Mouse (Mus musculus): ENCODE measurements around the gene Ascc1. TPM values are rescaled to one million over a fixed set of nuclear protein-coding genes. Genes with fewer than 3 reads are reported as not detected.
A peak's percentile ranks its signal among the peaks of the same experiment; 100 is the strongest.

Gene Ascc1
- polyA plus RNA-seq, 1 experiment from 2014 or later, result 45.2 TPM

- no peak overlapping the region for H3K4me3 ChIP-seq (ENCODE audit: low read depth, low read length)
- 2% methylated on average over 20 of the region's 23 CpGs for WGBS
- ATAC-seq (ENCODE audit: insufficient number of reproducible peaks, low FRiP score, low TSS enrichment, low read depth), result peak; percentile 86
Measured at GRCm38 (mm10) chr10:59964504-59965361, 37.9 kb upstream of the Ascc1 start.

DNA sequence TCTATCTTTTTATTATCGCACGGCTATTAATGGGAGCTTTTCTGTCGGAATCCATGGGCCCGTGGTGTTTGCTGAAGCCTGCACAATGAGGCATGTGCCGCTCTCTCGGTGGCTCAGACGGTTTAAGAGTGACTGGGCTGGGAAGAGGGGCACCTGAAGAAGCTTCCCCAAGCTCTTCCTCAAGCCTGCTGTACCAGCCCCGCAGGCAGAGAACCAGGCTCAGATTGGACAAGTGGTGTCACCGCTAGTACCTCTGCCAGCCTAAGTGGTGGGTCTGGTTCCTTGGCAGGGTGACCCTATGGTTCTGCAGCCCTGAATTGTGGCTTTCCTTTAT is 37.3 kb upstream of the Ascc1 start:
- Histone ChIP-seq H3K27ac (replicated peaks; ENCODE audit: low read depth, low read length) (peak overlapping the region; percentile 92), H3K4me1 (ENCODE audit: control insufficient read depth, insufficient read depth, low read length) (peaks cover 22% of the 10 kb centered on the region), H3K36me3 (ENCODE audit: control insufficient read depth, insufficient read depth, low read length) (no peaks in the 10 kb centered on the region), H3K9ac (ENCODE audit: low read length) (peak overlapping the region; percentile 13), H3K27me3 (ENCODE audit: control insufficient read depth, insufficient read depth, low read length) (no peaks in the 10 kb centered on the region), H3K4me2 (ENCODE audit: low read depth, severe bottlenecking) (peak overlapping the region; percentile 33; the same call in 1 of the 2 replicates), H3K4me3 (ENCODE audit: low read depth, low read length) (no peak overlapping the region), H3K9me3 (ENCODE audit: control insufficient read depth, low read length) (no peaks in the 10 kb centered on the region)
- ATAC-seq (ENCODE audit: insufficient number of reproducible peaks, low FRiP score, low TSS enrichment, low read depth) (peak; percentile 13; the same call in 1 of the 2 replicates), DNase-seq (ENCODE audit: low spot score) (no peak)
- 31% methylated on average over 9 of the region's 9 CpGs for WGBS

More at GRCm38 (mm10) chr10:59964504-59965361, 37.9 kb upstream of the Ascc1 start:
- peak overlapping the region; percentile 92 for H3K27ac ChIP-seq (replicated peaks; ENCODE audit: low read depth, low read length)
- peak; percentile 84 for DNase-seq (ENCODE audit: low spot score)
- no peaks in the 10 kb centered on the region for H3K9me3 ChIP-seq (ENCODE audit: control insufficient read depth, low read length)
- peaks cover 22% of the 10 kb centered on the region for H3K4me1 ChIP-seq (ENCODE audit: control insufficient read depth, insufficient read depth, low read length)
- H3K9ac ChIP-seq (ENCODE audit: low read length), result peak overlapping the region; percentile 13; the same call in 1 of the 2 replicates
- no peaks in the 10 kb centered on the region for H3K36me3 ChIP-seq (ENCODE audit: control insufficient read depth, insufficient read depth, low read length)
- H3K27me3 ChIP-seq (ENCODE audit: control insufficient read depth, insufficient read depth, low read length), result no peaks in the 10 kb centered on the region
- H3K4me2 ChIP-seq (ENCODE audit: low read depth, severe bottlenecking), result peak overlapping the region; percentile 33; the same call in 1 of the 2 replicates

- Histone ChIP-seq H3K4me2 (ENCODE audit: low read depth, severe bottlenecking) (no peak overlapping the region; the same call in 1 of the 2 replicates), H3K27ac (replicated peaks; ENCODE audit: low read depth, low read length) (peak overlapping the region; percentile 92), H3K4me1 (ENCODE audit: control insufficient read depth, insufficient read depth, low read length) (peaks cover 27% of the 10 kb centered on the region), H3K9ac (ENCODE audit: low read length) (peak overlapping the region; percentile 28), H3K36me3 (ENCODE audit: control insufficient read depth, insufficient read depth, low read length) (no peaks in the 10 kb centered on the region), H3K9me3 (ENCODE audit: control insufficient read depth, low read length) (no peaks in the 10 kb centered on the region), H3K27me3 (ENCODE audit: control insufficient read depth, insufficient read depth, low read length) (no peaks in the 10 kb centered on the region), H3K4me3 (ENCODE audit: low read depth, low read length) (no peak overlapping the region)
- peak; percentile 33; the same call in 1 of the 2 replicates for ATAC-seq (ENCODE audit: insufficient number of reproducible peaks, low FRiP score, low TSS enrichment, low read depth)
- WGBS, result 13% methylated on average over 8 of the region's 8 CpGs
- DNase-seq (ENCODE audit: low spot score), result peak; percentile 80
Measured at GRCm38 (mm10) chr10:59965788-59966187, 36.8 kb upstream of the Ascc1 start.

DNA sequence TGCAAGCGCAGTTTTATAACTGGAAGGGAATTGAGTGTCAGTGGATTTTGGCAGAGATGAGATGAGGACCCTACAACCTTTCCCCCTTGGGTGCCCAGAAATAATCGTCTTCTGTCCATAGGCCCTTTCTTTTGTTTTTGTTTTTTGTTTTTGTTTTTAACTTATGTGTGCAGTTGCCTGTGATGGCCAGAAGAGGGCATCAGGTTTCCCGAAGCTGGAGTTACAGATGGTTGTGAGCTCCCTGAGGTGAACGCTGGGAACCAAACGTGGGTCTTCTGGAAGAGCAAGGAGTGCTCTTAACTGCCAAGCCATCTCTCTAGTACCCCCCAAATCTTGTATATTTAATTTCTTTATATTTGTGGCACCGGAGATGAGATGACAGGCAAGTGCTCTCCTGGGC is 35.9 kb upstream of the Ascc1 start:
- DNase-seq (ENCODE audit: low spot score) (no peak), ATAC-seq (ENCODE audit: insufficient number of reproducible peaks, low FRiP score, low TSS enrichment, low read depth) (no peak)
- no peaks in the 10 kb centered on the region for H3K27me3 ChIP-seq (ENCODE audit: control insufficient read depth, insufficient read depth, low read length)
- no peak overlapping the region for H3K4me2 ChIP-seq (ENCODE audit: low read depth, severe bottlenecking)
- no peaks in the 10 kb centered on the region for H3K9me3 ChIP-seq (ENCODE audit: control insufficient read depth, low read length)
- no peak overlapping the region for H3K9ac ChIP-seq (ENCODE audit: low read length)
- peaks cover 31% of the 10 kb centered on the region for H3K4me1 ChIP-seq (ENCODE audit: control insufficient read depth, insufficient read depth, low read length)
- WGBS, result 91% methylated on average over 6 of the region's 6 CpGs
- no peak overlapping the region for H3K27ac ChIP-seq (replicated peaks; ENCODE audit: low read depth, low read length)
- H3K4me3 ChIP-seq (ENCODE audit: low read depth, low read length), result no peak overlapping the region
- H3K36me3 ChIP-seq (ENCODE audit: control insufficient read depth, insufficient read depth, low read length), result no peaks in the 10 kb centered on the region

DNA sequence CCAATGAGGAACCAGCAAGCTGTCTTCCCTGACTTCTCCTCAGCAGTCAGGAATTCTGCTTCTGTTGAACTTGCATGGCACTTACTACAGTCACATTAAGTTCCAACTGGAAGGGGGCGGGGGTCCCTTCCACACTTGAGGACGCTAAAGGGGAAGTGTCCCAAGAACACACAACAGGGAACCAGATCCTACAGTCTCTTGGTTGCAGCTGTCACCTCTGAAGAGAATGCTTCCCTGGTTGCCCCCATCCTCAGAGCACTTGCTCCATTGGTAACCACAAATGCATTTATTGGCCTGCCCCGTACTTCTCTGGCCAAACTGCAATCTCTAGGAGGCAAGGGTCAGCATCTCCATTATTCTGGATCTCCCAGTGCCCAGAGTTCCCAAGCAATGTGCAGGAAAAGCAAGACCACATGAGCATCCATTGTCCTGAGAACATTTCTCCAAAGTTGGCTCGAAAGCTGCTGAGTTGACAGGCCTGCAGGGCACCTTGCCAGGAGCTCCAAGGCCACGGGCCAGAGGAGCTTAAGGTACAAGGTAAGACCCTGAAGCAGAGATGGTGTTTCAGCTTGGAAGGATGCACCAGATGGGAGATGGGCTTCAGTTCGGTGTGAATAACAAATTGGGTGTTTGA is 35.2 kb upstream of the Ascc1 start:
- Histone ChIP-seq H3K27me3 (ENCODE audit: control insufficient read depth, insufficient read depth, low read length) (no peaks in the 10 kb centered on the region), H3K9ac (ENCODE audit: low read length) (no peak overlapping the region), H3K4me2 (ENCODE audit: low read depth, severe bottlenecking) (no peak overlapping the region), H3K9me3 (ENCODE audit: control insufficient read depth, low read length) (no peaks in the 10 kb centered on the region), H3K27ac (replicated peaks; ENCODE audit: low read depth, low read length) (no peak overlapping the region), H3K4me1 (ENCODE audit: control insufficient read depth, insufficient read depth, low read length) (peaks cover 31% of the 10 kb centered on the region), H3K36me3 (ENCODE audit: control insufficient read depth, insufficient read depth, low read length) (no peaks in the 10 kb centered on the region), H3K4me3 (ENCODE audit: low read depth, low read length) (no peak overlapping the region)
- no peak for ATAC-seq (ENCODE audit: insufficient number of reproducible peaks, low FRiP score, low TSS enrichment, low read depth)
- 92% methylated on average over 6 of the region's 6 CpGs for WGBS
- no peak for DNase-seq (ENCODE audit: low spot score)

GRCm38 (mm10) chr10:59969821-59970449 is 32.7 kb upstream of the Ascc1 start:
- whole genome bisulfite sequencing, result under 1% methylated on average over 25 of the region's 25 CpGs
- Histone ChIP-seq H3K4me2 (ENCODE audit: low read depth, severe bottlenecking) (peak overlapping the region; percentile 78), H3K27me3 (ENCODE audit: control insufficient read depth, insufficient read depth, low read length) (no peaks in the 10 kb centered on the region), H3K9ac (ENCODE audit: low read length) (peak overlapping the region; percentile 87), H3K27ac (replicated peaks; ENCODE audit: low read depth, low read length) (peak overlapping the region; percentile 86), H3K4me1 (ENCODE audit: control insufficient read depth, insufficient read depth, low read length) (peaks cover 35% of the 10 kb centered on the region), H3K4me3 (ENCODE audit: low read depth, low read length) (peak overlapping the region; percentile 46), H3K9me3 (ENCODE audit: control insufficient read depth, low read length) (no peaks in the 10 kb centered on the region), H3K36me3 (ENCODE audit: control insufficient read depth, insufficient read depth, low read length) (no peaks in the 10 kb centered on the region)
- DNase-seq (ENCODE audit: low spot score), result peak; percentile 83
- ATAC-seq (ENCODE audit: insufficient number of reproducible peaks, low FRiP score, low TSS enrichment, low read depth), result no peak; the same call in 1 of the 2 replicates

GRCm38 (mm10) chr10:59970450-59971062 is 32.0 kb upstream of the Ascc1 start:
- ATAC-seq (ENCODE audit: insufficient number of reproducible peaks, low FRiP score, low TSS enrichment, low read depth), result no peak
- H3K4me3 ChIP-seq (ENCODE audit: low read depth, low read length), result peak overlapping the region; percentile 46
- H3K9me3 ChIP-seq (ENCODE audit: control insufficient read depth, low read length), result no peaks in the 10 kb centered on the region
- H3K4me1 ChIP-seq (ENCODE audit: control insufficient read depth, insufficient read depth, low read length), result peaks cover 30% of the 10 kb centered on the region
- peak overlapping the region; percentile 87 for H3K9ac ChIP-seq (ENCODE audit: low read length)
- peak overlapping the region; percentile 86 for H3K27ac ChIP-seq (replicated peaks; ENCODE audit: low read depth, low read length)
- H3K4me2 ChIP-seq (ENCODE audit: low read depth, severe bottlenecking), result peak overlapping the region; percentile 78
- 26% methylated on average over 6 of the region's 6 CpGs for WGBS
- no peaks in the 10 kb centered on the region for H3K27me3 ChIP-seq (ENCODE audit: control insufficient read depth, insufficient read depth, low read length)
- DNase-seq (ENCODE audit: low spot score), result no peak
- H3K36me3 ChIP-seq (ENCODE audit: control insufficient read depth, insufficient read depth, low read length), result no peaks in the 10 kb centered on the region

DNA sequence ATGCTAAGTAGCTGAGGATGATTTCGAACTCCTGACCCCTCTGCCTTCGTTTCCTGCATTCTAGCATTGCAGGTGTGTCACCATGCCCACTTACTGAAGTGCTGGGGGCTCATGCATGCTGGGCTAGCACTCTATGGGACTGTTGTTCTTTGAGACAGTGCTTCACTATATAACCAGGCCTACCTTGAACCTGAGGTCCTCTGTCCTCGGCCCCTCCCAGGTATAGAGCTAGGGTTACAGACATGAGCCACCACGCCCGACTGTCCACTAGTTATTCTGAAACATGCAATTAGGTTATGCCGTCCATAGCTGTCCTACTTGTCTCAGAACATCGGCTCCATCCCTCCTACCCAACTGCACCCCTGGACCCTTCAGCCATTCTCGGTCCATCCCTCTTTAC is 30.8 kb upstream of the Ascc1 start:
- H3K9ac ChIP-seq (ENCODE audit: low read length), result no peak overlapping the region
- ATAC-seq (ENCODE audit: insufficient number of reproducible peaks, low FRiP score, low TSS enrichment, low read depth) (no peak), DNase-seq (ENCODE audit: low spot score) (no peak)
- H3K27ac ChIP-seq (replicated peaks; ENCODE audit: low read depth, low read length), result no peak overlapping the region
- H3K4me3 ChIP-seq (ENCODE audit: low read depth, low read length), result no peak overlapping the region
- H3K9me3 ChIP-seq (ENCODE audit: control insufficient read depth, low read length), result no peaks in the 10 kb centered on the region
- H3K27me3 ChIP-seq (ENCODE audit: control insufficient read depth, insufficient read depth, low read length), result no peaks in the 10 kb centered on the region
- H3K36me3 ChIP-seq (ENCODE audit: control insufficient read depth, insufficient read depth, low read length), result no peaks in the 10 kb centered on the region
- WGBS, result 91% methylated on average over 8 of the region's 8 CpGs
- H3K4me1 ChIP-seq (ENCODE audit: control insufficient read depth, insufficient read depth, low read length), result peaks cover 26% of the 10 kb centered on the region
- no peak overlapping the region for H3K4me2 ChIP-seq (ENCODE audit: low read depth, severe bottlenecking)
